Mouse (Mus musculus): Measurements from ENCODE around the gene Ppan.

GRCm38 (mm10) chr9:20889185-20890141 lies 1.5 kb downstream of the Ppan start:
- TF ChIP-seq POLR2A (IDR thresholded peaks at IDR 0.05; ENCODE audit: borderline replicate concordance, extremely low read depth, insufficient read depth, insufficient read length, poor library complexity, severe bottlenecking) (no peak), CTCF (IDR thresholded peaks at IDR 0.05; ENCODE audit: borderline replicate concordance, extremely low read depth, insufficient read depth, insufficient read length) (no peak)

Data from brain, embryonic 14.5 days (tissue).